Mouse (Mus musculus): Measurements from ENCODE around the gene Jag2. TPM values are rescaled to one million over a fixed set of nuclear protein-coding genes. Genes with fewer than 3 reads are reported as not detected.

Jag2 gene
- polyA plus RNA-seq, 1 experiment from 2014 or later = 5.3 TPM

GRCm38 (mm10) chr12:112961428-112961827, 31.9 kb upstream of the Jag2 start:
- 77% methylated on average over 7 of the region's 7 CpGs for WGBS
- no peak overlapping the region for H3K4me3 ChIP-seq (ENCODE audit: low read depth, low read length)
- H3K36me3 ChIP-seq (ENCODE audit: control insufficient read depth, insufficient read depth, low read length) = peaks cover 76% of the 10 kb centered on the region
- H3K27ac ChIP-seq (ENCODE audit: low read depth, low read length) = no peak overlapping the region
- H3K4me2 ChIP-seq (ENCODE audit: low read length) = no peak overlapping the region
- H3K9ac ChIP-seq (ENCODE audit: low read length) = no peak overlapping the region
- H3K27me3 ChIP-seq (replicated peaks; ENCODE audit: control insufficient read depth, insufficient read depth, low read length) = no peaks in the 10 kb centered on the region
- ATAC-seq (no peak), DNase-seq (ENCODE audit: low spot score) (no peak)
- H3K4me1 ChIP-seq (ENCODE audit: control insufficient read depth, insufficient read depth, low read length) = no peaks in the 10 kb centered on the region
- H3K9me3 ChIP-seq (replicated peaks; ENCODE audit: control insufficient read depth, low read length) = no peaks in the 10 kb centered on the region

GRCm38 (mm10) chr12:112959421-112959820, 29.8 kb upstream of the Jag2 start:
- peaks cover 58% of the 10 kb centered on the region for H3K36me3 ChIP-seq (ENCODE audit: control insufficient read depth, insufficient read depth, low read length)
- 89% methylated on average over 8 of the region's 8 CpGs for WGBS
- DNase-seq (ENCODE audit: low spot score) (no peak), ATAC-seq (no peak)
- no peaks in the 10 kb centered on the region for H3K9me3 ChIP-seq (replicated peaks; ENCODE audit: control insufficient read depth, low read length)
- no peak overlapping the region for H3K27ac ChIP-seq (ENCODE audit: low read depth, low read length)
- no peak overlapping the region for H3K4me3 ChIP-seq (ENCODE audit: low read depth, low read length)
- H3K27me3 ChIP-seq (replicated peaks; ENCODE audit: control insufficient read depth, insufficient read depth, low read length) = no peaks in the 10 kb centered on the region
- no peak overlapping the region for H3K9ac ChIP-seq (ENCODE audit: low read length)
- no peaks in the 10 kb centered on the region for H3K4me1 ChIP-seq (ENCODE audit: control insufficient read depth, insufficient read depth, low read length)
- no peak overlapping the region for H3K4me2 ChIP-seq (ENCODE audit: low read length)

- ATAC-seq (peak; percentile 29; the same call in 1 of the 2 replicates), DNase-seq (ENCODE audit: low spot score) (no peak)
- Histone ChIP-seq H3K27ac (ENCODE audit: low read depth, low read length) (no peak overlapping the region), H3K27me3 (replicated peaks; ENCODE audit: control insufficient read depth, insufficient read depth, low read length) (no peaks in the 10 kb centered on the region), H3K4me2 (ENCODE audit: low read length) (no peak overlapping the region), H3K9ac (ENCODE audit: low read length) (no peak overlapping the region), H3K4me1 (ENCODE audit: control insufficient read depth, insufficient read depth, low read length) (no peaks in the 10 kb centered on the region), H3K36me3 (ENCODE audit: control insufficient read depth, insufficient read depth, low read length) (peaks cover 47% of the 10 kb centered on the region), H3K9me3 (replicated peaks; ENCODE audit: control insufficient read depth, low read length) (no peaks in the 10 kb centered on the region), H3K4me3 (ENCODE audit: low read depth, low read length) (no peak overlapping the region)
- WGBS = 34% methylated on average over 4 of the region's 4 CpGs
These were observed 28.7 kb upstream of the Jag2 start for GRCm38 (mm10) chr12:112958303-112958702.

GRCm38 (mm10) chr12:112955800-112956199, 26.2 kb upstream of the Jag2 start:
- ATAC-seq (peak; percentile 53), DNase-seq (ENCODE audit: low spot score) (peak; percentile 60)
- Histone ChIP-seq H3K9ac (ENCODE audit: low read length) (no peak overlapping the region), H3K27me3 (replicated peaks; ENCODE audit: control insufficient read depth, insufficient read depth, low read length) (no peaks in the 10 kb centered on the region), H3K4me3 (ENCODE audit: low read depth, low read length) (no peak overlapping the region), H3K4me1 (ENCODE audit: control insufficient read depth, insufficient read depth, low read length) (peaks cover 5% of the 10 kb centered on the region), H3K36me3 (ENCODE audit: control insufficient read depth, insufficient read depth, low read length) (peaks cover 22% of the 10 kb centered on the region), H3K27ac (ENCODE audit: low read depth, low read length) (no peak overlapping the region), H3K9me3 (replicated peaks; ENCODE audit: control insufficient read depth, low read length) (no peaks in the 10 kb centered on the region), H3K4me2 (ENCODE audit: low read length) (no peak overlapping the region)
- 41% methylated on average over 4 of the region's 4 CpGs for WGBS

- peaks cover 12% of the 10 kb centered on the region for H3K4me1 ChIP-seq (ENCODE audit: control insufficient read depth, insufficient read depth, low read length)
- no peak overlapping the region for H3K4me3 ChIP-seq (ENCODE audit: low read depth, low read length)
- no peak overlapping the region for H3K4me2 ChIP-seq (ENCODE audit: low read length)
- no peak for DNase-seq (ENCODE audit: low spot score)
- no peaks in the 10 kb centered on the region for H3K9me3 ChIP-seq (replicated peaks; ENCODE audit: control insufficient read depth, low read length)
- H3K9ac ChIP-seq (ENCODE audit: low read length) = no peak overlapping the region
- ATAC-seq = no peak
- no peak overlapping the region for H3K27ac ChIP-seq (ENCODE audit: low read depth, low read length)
- WGBS = 81% methylated on average over 3 of the region's 3 CpGs
- no peaks in the 10 kb centered on the region for H3K27me3 ChIP-seq (replicated peaks; ENCODE audit: control insufficient read depth, insufficient read depth, low read length)
- H3K36me3 ChIP-seq (ENCODE audit: control insufficient read depth, insufficient read depth, low read length) = 0 out of 2 replicates have a peak, but pooled peaks cover 6% of the 10 kb centered on the region
These were observed 23.5 kb upstream of the Jag2 start for GRCm38 (mm10) chr12:112952926-112953565.

- H3K27ac ChIP-seq (ENCODE audit: low read depth, low read length) = no peak overlapping the region
- no peaks in the 10 kb centered on the region for H3K36me3 ChIP-seq (ENCODE audit: control insufficient read depth, insufficient read depth, low read length)
- H3K4me2 ChIP-seq (ENCODE audit: low read length) = no peak overlapping the region
- no peak for DNase-seq (ENCODE audit: low spot score)
- no peak overlapping the region for H3K4me3 ChIP-seq (ENCODE audit: low read depth, low read length)
- H3K4me1 ChIP-seq (ENCODE audit: control insufficient read depth, insufficient read depth, low read length) = peaks cover 12% of the 10 kb centered on the region
- H3K9me3 ChIP-seq (replicated peaks; ENCODE audit: control insufficient read depth, low read length) = no peaks in the 10 kb centered on the region
- no peaks in the 10 kb centered on the region for H3K27me3 ChIP-seq (replicated peaks; ENCODE audit: control insufficient read depth, insufficient read depth, low read length)
- WGBS = 74% methylated on average over 8 of the region's 8 CpGs
- no peak overlapping the region for H3K9ac ChIP-seq (ENCODE audit: low read length)
- no peak for ATAC-seq
These were observed 22.9 kb upstream of the Jag2 start for GRCm38 (mm10) chr12:112952433-112952832.

GRCm38 (mm10) chr12:112951150-112951842, 21.7 kb upstream of the Jag2 start:
- H3K9ac ChIP-seq (ENCODE audit: low read length) = peak overlapping the region; percentile 93; the same call in 1 of the 2 replicates
- peak overlapping the region; percentile 84 for H3K4me2 ChIP-seq (ENCODE audit: low read length)
- H3K9me3 ChIP-seq (replicated peaks; ENCODE audit: control insufficient read depth, low read length) = no peaks in the 10 kb centered on the region
- H3K4me1 ChIP-seq (ENCODE audit: control insufficient read depth, insufficient read depth, low read length) = peaks cover 12% of the 10 kb centered on the region
- no peak for DNase-seq (ENCODE audit: low spot score)
- ATAC-seq = no peak
- no peaks in the 10 kb centered on the region for H3K27me3 ChIP-seq (replicated peaks; ENCODE audit: control insufficient read depth, insufficient read depth, low read length)
- H3K27ac ChIP-seq (ENCODE audit: low read depth, low read length) = 0 out of 2 replicates have a peak overlapping the region, but pooled peaks have one; percentile 85
- H3K36me3 ChIP-seq (ENCODE audit: control insufficient read depth, insufficient read depth, low read length) = no peaks in the 10 kb centered on the region
- WGBS = 23% methylated on average over 7 of the region's 7 CpGs
- no peak overlapping the region; the same call in 1 of the 2 replicates for H3K4me3 ChIP-seq (ENCODE audit: low read depth, low read length)

- 8% methylated on average over 6 of the region's 6 CpGs for WGBS
- Histone ChIP-seq H3K27me3 (replicated peaks; ENCODE audit: control insufficient read depth, insufficient read depth, low read length) (no peaks in the 10 kb centered on the region), H3K4me2 (ENCODE audit: low read length) (peak overlapping the region; percentile 84), H3K4me3 (ENCODE audit: low read depth, low read length) (peak overlapping the region; percentile 57), H3K9me3 (replicated peaks; ENCODE audit: control insufficient read depth, low read length) (no peaks in the 10 kb centered on the region), H3K36me3 (ENCODE audit: control insufficient read depth, insufficient read depth, low read length) (no peaks in the 10 kb centered on the region), H3K9ac (ENCODE audit: low read length) (peak overlapping the region; percentile 93), H3K4me1 (ENCODE audit: control insufficient read depth, insufficient read depth, low read length) (peaks cover 12% of the 10 kb centered on the region), H3K27ac (ENCODE audit: low read depth, low read length) (peak overlapping the region; percentile 85; the same call in 1 of the 2 replicates)
- ATAC-seq (peak; percentile 28; the same call in 1 of the 2 replicates), DNase-seq (ENCODE audit: low spot score) (no peak)
These were observed 21.2 kb upstream of the Jag2 start for GRCm38 (mm10) chr12:112950761-112951129.
